Mouse (Mus musculus): ENCODE measurements around the gene Olfr103. TPM values are rescaled to one million over a fixed set of nuclear protein-coding genes. Genes with fewer than 3 reads are reported as not detected.

Olfr103 gene
- polyA plus RNA-seq, 2 experiments = not detected

DNA sequence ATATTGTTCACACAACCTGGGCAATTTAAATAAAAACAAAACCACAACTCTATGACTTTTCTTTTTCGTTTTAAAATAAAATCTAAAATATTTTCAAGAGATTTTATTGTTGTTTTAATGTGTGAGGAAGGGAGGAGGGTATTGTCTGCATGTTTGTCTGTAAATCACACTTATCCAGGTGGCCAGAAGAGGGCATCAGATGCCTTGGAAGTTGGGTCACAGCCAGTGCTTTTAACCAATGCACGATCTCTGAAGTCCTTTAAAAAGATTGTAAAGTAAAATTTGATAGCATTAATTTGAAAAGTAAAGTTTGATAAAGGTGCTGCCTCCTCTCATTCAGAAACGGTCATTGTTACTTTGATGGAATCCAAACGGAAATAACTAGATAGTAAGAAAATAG is 31.0 kb downstream of the Olfr103 start:
- no peak overlapping the region for H3K27ac ChIP-seq (replicated peaks; ENCODE audit: low read depth, low read length)
- H3K4me3 ChIP-seq (replicated peaks; ENCODE audit: low read length) = no peak overlapping the region
- H3K36me3 ChIP-seq (ENCODE audit: control insufficient read depth, insufficient read depth, low read length) = no peaks in the 10 kb centered on the region
- 33% methylated on average over 4 of the region's 4 CpGs for WGBS
- no peaks in the 10 kb centered on the region for H3K4me1 ChIP-seq (ENCODE audit: control insufficient read depth, insufficient read depth, low read length)
- no peak overlapping the region for H3K4me2 ChIP-seq (replicated peaks; ENCODE audit: low read depth, low read length, severe bottlenecking)
- ATAC-seq (ENCODE audit: low FRiP score, low read depth) (no peak), DNase-seq (ENCODE audit: low spot score) (no peak)
- TF ChIP-seq POLR2A (IDR thresholded peaks at IDR 0.05; ENCODE audit: borderline replicate concordance, extremely low read depth, insufficient read depth, insufficient read length) = no peak
- H3K9me3 ChIP-seq (ENCODE audit: control insufficient read depth, low read length) = no peaks in the 10 kb centered on the region
- H3K27me3 ChIP-seq (ENCODE audit: control insufficient read depth, insufficient read depth, low read length) = no peaks in the 10 kb centered on the region
- H3K9ac ChIP-seq (ENCODE audit: low read depth, low read length, severe bottlenecking) = no peak overlapping the region

DNA sequence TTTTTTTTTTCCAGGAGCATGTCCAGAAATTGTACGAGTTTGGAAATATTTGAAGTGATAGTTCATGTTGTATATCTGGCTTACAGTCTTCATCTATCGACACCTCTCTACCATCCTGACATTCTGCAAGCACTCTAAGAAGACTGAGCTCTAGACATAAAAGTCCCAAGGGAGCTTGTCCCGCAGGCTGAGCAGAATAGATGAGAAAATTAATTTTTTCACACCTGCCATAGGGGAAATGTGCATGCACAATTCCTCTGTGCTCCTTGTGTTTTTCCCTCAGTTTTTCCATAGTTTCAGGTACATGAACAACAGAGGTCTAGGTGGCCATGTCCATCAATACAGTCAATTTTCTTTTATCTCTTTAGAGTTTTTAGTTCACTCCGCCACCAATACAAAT is 35.3 kb downstream of the Olfr103 start, which contains the start of gene Olfr101:
Gene Olfr101, minus strand, starts transcription at position 101 of the 400 bp plus-strand sequence.
- H3K4me2 ChIP-seq (replicated peaks; ENCODE audit: low read depth, low read length, severe bottlenecking) = no peak within 1 kb of the TSS
- H3K9me3 ChIP-seq (ENCODE audit: control insufficient read depth, low read length) = no peaks in the 10 kb centered on the region
- no peaks in the 10 kb centered on the region for H3K4me1 ChIP-seq (ENCODE audit: control insufficient read depth, insufficient read depth, low read length)
- ATAC-seq (ENCODE audit: low FRiP score, low read depth) (no peak), DNase-seq (ENCODE audit: low spot score) (no peak)
- H3K27me3 ChIP-seq (ENCODE audit: control insufficient read depth, insufficient read depth, low read length) = no peaks in the 10 kb centered on the region
- WGBS = 84% methylated on average over 4 of the region's 4 CpGs
- H3K27ac ChIP-seq (replicated peaks; ENCODE audit: low read depth, low read length) = no peak within 1 kb of the TSS
- no peak within 1 kb of the TSS for H3K9ac ChIP-seq (ENCODE audit: low read depth, low read length, severe bottlenecking)
- no peaks in the 10 kb centered on the region for H3K36me3 ChIP-seq (ENCODE audit: control insufficient read depth, insufficient read depth, low read length)
- H3K4me3 ChIP-seq (replicated peaks; ENCODE audit: low read length) = no peak within 1 kb of the TSS
- TF ChIP-seq POLR2A (IDR thresholded peaks at IDR 0.05; ENCODE audit: borderline replicate concordance, extremely low read depth, insufficient read depth, insufficient read length) = no peak

Other genes with a start within 250 kb of the Olfr103 start
- not detected in 2 replicates for gene Olfr91, start 241.4 kb downstream of the Olfr103 start, polyA plus RNA-seq (2012; rRNA removed)
- 0.07 TPM in 1 of 2 replicates, not detected in the other for gene Olfr91, start 241.4 kb downstream of the Olfr103 start, polyA plus RNA-seq (2014; fragmentation: Nextera tagmentation; extraction: Ambion mirVana)
- gene Olfr92, start 219.6 kb downstream of the Olfr103 start, polyA plus RNA-seq (2012; rRNA removed) = not detected in 2 replicates
- not detected in 2 replicates for gene Olfr92, start 219.6 kb downstream of the Olfr103 start, polyA plus RNA-seq (2014; fragmentation: Nextera tagmentation; extraction: Ambion mirVana)
- not detected in 2 replicates for gene Olfr93, start 178.2 kb downstream of the Olfr103 start, polyA plus RNA-seq (2012; rRNA removed)
- gene Olfr93, start 178.2 kb downstream of the Olfr103 start, polyA plus RNA-seq (2014; fragmentation: Nextera tagmentation; extraction: Ambion mirVana) = not detected in 2 replicates
- not detected in 2 replicates for gene Ubd, start 145.8 kb downstream of the Olfr103 start, polyA plus RNA-seq (2012; rRNA removed)
- not detected in 2 replicates for gene Ubd, start 145.8 kb downstream of the Olfr103 start, polyA plus RNA-seq (2014; fragmentation: Nextera tagmentation; extraction: Ambion mirVana)
- not detected in 2 replicates for gene Olfr94, start 138.7 kb downstream of the Olfr103 start, polyA plus RNA-seq (2012; rRNA removed)
- gene Olfr94, start 138.7 kb downstream of the Olfr103 start, polyA plus RNA-seq (2014; fragmentation: Nextera tagmentation; extraction: Ambion mirVana) = not detected in 2 replicates
- gene Olfr95, start 126.6 kb downstream of the Olfr103 start, polyA plus RNA-seq (2012; rRNA removed) = not detected in 2 replicates
- gene Olfr95, start 126.6 kb downstream of the Olfr103 start, polyA plus RNA-seq (2014; fragmentation: Nextera tagmentation; extraction: Ambion mirVana) = not detected in 2 replicates
- gene Olfr96, start 119.6 kb downstream of the Olfr103 start, polyA plus RNA-seq (2012; rRNA removed) = not detected in 2 replicates
- not detected in 2 replicates for gene Olfr96, start 119.6 kb downstream of the Olfr103 start, polyA plus RNA-seq (2014; fragmentation: Nextera tagmentation; extraction: Ambion mirVana)
- gene Olfr97, start 102.4 kb downstream of the Olfr103 start, polyA plus RNA-seq (2012; rRNA removed) = not detected in 2 replicates
- not detected in 2 replicates for gene Olfr97, start 102.4 kb downstream of the Olfr103 start, polyA plus RNA-seq (2014; fragmentation: Nextera tagmentation; extraction: Ambion mirVana)
- gene Olfr98, start 75.9 kb downstream of the Olfr103 start, polyA plus RNA-seq (2012; rRNA removed) = not detected in 2 replicates
- gene Olfr98, start 75.9 kb downstream of the Olfr103 start, polyA plus RNA-seq (2014; fragmentation: Nextera tagmentation; extraction: Ambion mirVana) = not detected in 2 replicates
- gene H2-M3, start 69.5 kb downstream of the Olfr103 start, polyA plus RNA-seq (2012; rRNA removed) = 1.00 and 1.4 TPM in 2 replicates
- 1.3 and 2.6 TPM in 2 replicates for gene H2-M3, start 69.5 kb downstream of the Olfr103 start, polyA plus RNA-seq (2014; fragmentation: Nextera tagmentation; extraction: Ambion mirVana)
- gene Olfr99, start 56.2 kb downstream of the Olfr103 start, polyA plus RNA-seq (2012; rRNA removed) = not detected in 2 replicates
- gene Olfr99, start 56.2 kb downstream of the Olfr103 start, polyA plus RNA-seq (2014; fragmentation: Nextera tagmentation; extraction: Ambion mirVana) = not detected in 2 replicates
- gene Olfr101, start 35.4 kb downstream of the Olfr103 start, polyA plus RNA-seq (2012; rRNA removed) = not detected in 2 replicates
- not detected in 2 replicates for gene Olfr101, start 35.4 kb downstream of the Olfr103 start, polyA plus RNA-seq (2014; fragmentation: Nextera tagmentation; extraction: Ambion mirVana)
- gene Olfr102, start 22.6 kb downstream of the Olfr103 start, polyA plus RNA-seq (2012; rRNA removed) = not detected in 2 replicates
- gene Olfr102, start 22.6 kb downstream of the Olfr103 start, polyA plus RNA-seq (2014; fragmentation: Nextera tagmentation; extraction: Ambion mirVana) = not detected in 2 replicates
- gene Olfr104-ps, start 19.9 kb upstream of the Olfr103 start, polyA plus RNA-seq (2012; rRNA removed) = not detected in 2 replicates
- gene Olfr104-ps, start 19.9 kb upstream of the Olfr103 start, polyA plus RNA-seq (2014; fragmentation: Nextera tagmentation; extraction: Ambion mirVana) = not detected in 2 replicates
- not detected in 2 replicates for gene Olfr105-ps, start 39.3 kb upstream of the Olfr103 start, polyA plus RNA-seq (2012; rRNA removed)
- gene Olfr105-ps, start 39.3 kb upstream of the Olfr103 start, polyA plus RNA-seq (2014; fragmentation: Nextera tagmentation; extraction: Ambion mirVana) = not detected in 2 replicates
- gene Olfr106-ps, start 50.7 kb upstream of the Olfr103 start, polyA plus RNA-seq (2012; rRNA removed) = not detected in 2 replicates
- gene Olfr106-ps, start 50.7 kb upstream of the Olfr103 start, polyA plus RNA-seq (2014; fragmentation: Nextera tagmentation; extraction: Ambion mirVana) = not detected in 2 replicates
- not detected in 2 replicates for gene Olfr107, start 59.5 kb upstream of the Olfr103 start, polyA plus RNA-seq (2012; rRNA removed)
- not detected in 2 replicates for gene Olfr107, start 59.5 kb upstream of the Olfr103 start, polyA plus RNA-seq (2014; fragmentation: Nextera tagmentation; extraction: Ambion mirVana)
- not detected in 2 replicates for gene Olfr108, start 105.8 kb upstream of the Olfr103 start, polyA plus RNA-seq (2012; rRNA removed)
- not detected in 2 replicates for gene Olfr108, start 105.8 kb upstream of the Olfr103 start, polyA plus RNA-seq (2014; fragmentation: Nextera tagmentation; extraction: Ambion mirVana)
- gene Olfr109, start 119.2 kb upstream of the Olfr103 start, polyA plus RNA-seq (2012; rRNA removed) = not detected in 2 replicates
- not detected in 2 replicates for gene Olfr109, start 119.2 kb upstream of the Olfr103 start, polyA plus RNA-seq (2014; fragmentation: Nextera tagmentation; extraction: Ambion mirVana)
- gene H2-M2, start 143.9 kb upstream of the Olfr103 start, polyA plus RNA-seq (2012; rRNA removed) = 0.06 and 0.13 TPM in 2 replicates
- gene H2-M2, start 143.9 kb upstream of the Olfr103 start, polyA plus RNA-seq (2014; fragmentation: Nextera tagmentation; extraction: Ambion mirVana) = 0.21 TPM in 1 of 2 replicates, not detected in the other
- gene Olfr110, start 152.8 kb upstream of the Olfr103 start, polyA plus RNA-seq (2012; rRNA removed) = not detected in 2 replicates
- gene Olfr110, start 152.8 kb upstream of the Olfr103 start, polyA plus RNA-seq (2014; fragmentation: Nextera tagmentation; extraction: Ambion mirVana) = not detected in 2 replicates
- gene Olfr111, start 168.3 kb upstream of the Olfr103 start, polyA plus RNA-seq (2012; rRNA removed) = 0.09 and 0.28 TPM in 2 replicates
- not detected in 2 replicates for gene Olfr111, start 168.3 kb upstream of the Olfr103 start, polyA plus RNA-seq (2014; fragmentation: Nextera tagmentation; extraction: Ambion mirVana)
- not detected in 2 replicates for gene Olfr112, start 229.8 kb upstream of the Olfr103 start, polyA plus RNA-seq (2012; rRNA removed)
- not detected in 2 replicates for gene Olfr112, start 229.8 kb upstream of the Olfr103 start, polyA plus RNA-seq (2014; fragmentation: Nextera tagmentation; extraction: Ambion mirVana)
- gene Olfr113, start 238.0 kb upstream of the Olfr103 start, polyA plus RNA-seq (2012; rRNA removed) = not detected in 2 replicates
- gene Olfr113, start 238.0 kb upstream of the Olfr103 start, polyA plus RNA-seq (2014; fragmentation: Nextera tagmentation; extraction: Ambion mirVana) = not detected in 2 replicates